Mouse (Mus musculus): ENCODE measurements around the gene Ap3m1.

Gene Ap3m1

DNA sequence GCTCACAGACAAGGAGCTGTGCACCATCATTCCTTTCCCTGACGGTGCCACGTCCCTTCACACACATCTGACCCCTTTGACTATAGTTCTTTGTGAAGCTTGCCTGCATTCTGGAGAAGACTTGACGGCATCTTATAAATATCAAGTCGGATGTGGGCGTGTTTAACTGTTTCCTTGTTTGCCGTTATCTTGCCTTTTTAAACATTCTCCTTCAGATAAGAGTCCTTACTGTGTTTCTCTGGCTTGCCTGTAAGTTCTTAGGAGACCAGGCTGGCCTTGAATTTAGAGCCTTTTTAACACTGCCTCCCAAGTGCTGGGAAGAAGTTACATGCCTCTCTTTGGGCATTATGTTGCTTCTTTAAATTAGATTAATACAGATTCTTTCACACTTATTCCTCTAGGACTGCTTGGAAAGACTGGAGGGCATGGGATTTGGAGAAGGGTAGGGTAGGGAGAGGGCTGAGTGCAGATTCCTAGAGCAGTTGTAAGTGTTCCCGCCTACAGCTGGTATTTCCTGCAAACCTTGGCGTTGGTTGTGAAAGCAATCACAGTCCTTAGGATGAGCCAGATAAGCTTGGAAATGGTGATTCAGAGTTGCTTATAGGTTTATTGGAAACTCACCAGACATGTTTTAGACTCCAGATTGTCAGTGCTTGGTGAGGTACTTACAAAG, 13.3 kb upstream of the Ap3m1 start:
- peak; percentile 45 for DNase-seq

DNA sequence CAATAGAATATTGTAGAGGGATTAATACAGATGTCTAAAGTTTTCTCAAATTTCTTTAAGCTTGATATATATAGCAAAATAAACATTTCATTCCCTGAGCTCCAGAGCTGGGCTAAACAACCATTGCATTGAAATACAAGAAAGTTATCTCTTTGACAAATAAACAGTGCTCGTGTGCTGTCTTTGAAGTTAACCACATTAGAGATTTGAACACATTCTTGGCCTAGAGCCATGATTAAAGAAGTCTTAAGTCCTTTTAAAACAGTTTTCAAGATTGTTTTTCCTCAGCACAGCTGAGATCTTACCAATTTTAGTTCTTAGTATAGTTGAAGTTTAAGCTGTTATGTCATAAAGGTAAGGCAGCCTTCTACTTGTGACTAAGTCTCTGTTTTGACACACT, 12.0 kb upstream of the Ap3m1 start:
- no peak for DNase-seq

DNA sequence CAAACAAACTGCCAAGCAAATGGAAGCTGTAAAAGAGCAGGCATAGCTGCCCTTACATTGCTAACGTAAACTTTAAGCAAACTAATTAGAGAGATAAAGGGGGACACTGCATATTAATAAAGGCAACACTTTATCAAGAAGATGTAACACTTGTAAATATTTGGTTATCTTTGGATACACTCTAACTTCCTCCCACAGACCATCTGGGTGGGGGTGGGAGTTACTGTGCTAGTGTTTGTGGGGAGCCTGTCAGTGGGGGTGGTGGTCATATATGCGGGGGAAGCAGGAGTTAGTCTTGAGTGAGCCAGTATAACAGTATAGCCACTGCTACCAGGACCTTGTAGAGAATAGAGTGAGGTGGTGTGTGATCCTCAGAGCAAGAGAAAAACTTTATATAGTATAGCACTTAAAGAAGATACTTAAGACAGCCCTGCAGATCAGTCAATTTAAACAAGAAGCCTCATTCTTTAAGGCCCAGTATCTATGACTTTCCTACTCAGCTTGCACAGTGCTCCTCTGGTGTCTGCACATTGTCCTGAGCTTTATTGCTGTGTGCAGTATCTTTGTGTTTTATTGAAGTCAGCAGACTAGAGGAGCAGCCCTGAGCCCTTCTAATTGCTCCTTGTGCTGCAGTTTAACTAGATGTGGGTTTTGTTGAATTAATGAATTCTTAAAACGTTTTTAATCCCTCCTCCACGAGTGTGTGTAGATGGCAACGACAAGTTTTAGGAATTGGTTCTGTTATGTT, 10.6 kb upstream of the Ap3m1 start:
- DNase-seq, result no peak

DNA sequence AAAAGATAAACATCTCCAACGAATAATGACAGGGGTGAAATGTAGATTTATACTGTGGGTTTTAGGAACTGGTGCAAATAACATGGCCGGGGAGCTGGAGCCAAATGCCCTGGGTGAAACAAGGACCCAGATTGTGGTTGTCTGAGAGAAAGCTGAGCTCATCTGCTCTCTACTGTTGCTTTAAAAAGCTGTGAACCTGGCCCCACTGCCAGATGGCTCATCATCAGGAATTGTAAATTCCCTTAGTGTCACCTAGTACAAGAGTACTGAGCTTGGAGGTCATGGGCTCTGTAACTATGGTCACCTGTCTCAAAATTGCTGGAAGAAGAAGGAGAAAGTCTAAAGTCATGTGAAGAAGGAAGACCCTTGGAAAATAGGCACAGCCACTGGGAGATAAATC, 6.7 kb upstream of the Ap3m1 start:
- DNase-seq, result no peak

DNA sequence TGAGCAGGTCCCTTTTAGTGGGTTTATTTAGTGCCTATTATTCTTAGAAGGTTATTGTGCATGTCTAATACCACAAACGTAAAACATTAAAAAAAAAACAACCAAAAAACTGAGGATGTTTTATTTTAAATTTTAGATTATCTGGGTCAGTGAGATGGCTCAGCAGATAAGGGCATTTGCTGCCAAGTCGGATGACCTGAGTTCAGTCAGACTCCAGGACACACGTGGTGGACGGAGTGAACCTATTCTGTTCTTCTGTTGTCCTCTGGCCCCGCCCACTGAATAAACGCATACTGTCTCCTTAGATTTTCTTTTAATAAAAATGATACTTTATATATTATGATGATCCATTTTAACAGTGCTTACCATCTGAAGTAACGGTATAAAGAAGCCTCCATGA, 1.3 kb upstream of the Ap3m1 start:
- DNase-seq, result no peak

DNA sequence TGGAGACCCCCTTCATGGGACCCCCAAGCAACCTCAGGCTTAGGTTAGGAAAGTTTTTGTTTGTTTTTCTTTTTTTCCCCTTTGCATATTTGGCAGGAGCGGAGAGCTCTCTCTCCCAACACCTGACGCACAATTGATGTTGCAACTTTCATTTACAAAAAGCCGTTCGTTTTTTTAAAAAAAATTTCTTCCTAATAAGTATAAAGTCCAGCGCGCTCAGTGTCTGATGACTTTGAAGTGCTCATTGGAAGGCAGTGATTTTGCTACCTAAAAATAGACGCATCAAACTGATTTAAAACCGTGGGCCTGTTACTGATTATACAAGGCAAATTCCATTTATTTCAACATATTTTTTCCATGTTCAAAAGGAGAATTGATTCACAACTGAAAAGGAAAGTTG, 843 bp upstream of the Ap3m1 start:
- DNase-seq, result no peak

DNA sequence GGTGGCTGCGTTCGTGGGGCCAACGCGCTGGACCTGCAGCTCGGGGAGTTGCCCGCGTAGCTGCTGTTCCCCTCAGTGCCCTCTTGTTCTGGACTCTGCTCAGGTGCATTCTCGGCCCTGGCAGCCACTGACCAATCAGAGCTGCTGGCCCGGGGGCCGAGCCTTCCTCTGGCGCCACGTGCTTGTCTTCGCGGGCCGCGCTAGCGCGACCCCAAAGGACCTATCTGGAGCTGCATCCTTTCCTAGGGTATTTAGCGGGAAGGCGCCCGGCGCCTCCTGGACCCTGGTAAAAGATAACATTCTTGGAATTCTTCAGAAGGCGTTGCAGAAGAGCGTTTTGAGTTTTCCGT, 448 bp upstream of the Ap3m1 start:
- peak; percentile 81 for DNase-seq

DNA sequence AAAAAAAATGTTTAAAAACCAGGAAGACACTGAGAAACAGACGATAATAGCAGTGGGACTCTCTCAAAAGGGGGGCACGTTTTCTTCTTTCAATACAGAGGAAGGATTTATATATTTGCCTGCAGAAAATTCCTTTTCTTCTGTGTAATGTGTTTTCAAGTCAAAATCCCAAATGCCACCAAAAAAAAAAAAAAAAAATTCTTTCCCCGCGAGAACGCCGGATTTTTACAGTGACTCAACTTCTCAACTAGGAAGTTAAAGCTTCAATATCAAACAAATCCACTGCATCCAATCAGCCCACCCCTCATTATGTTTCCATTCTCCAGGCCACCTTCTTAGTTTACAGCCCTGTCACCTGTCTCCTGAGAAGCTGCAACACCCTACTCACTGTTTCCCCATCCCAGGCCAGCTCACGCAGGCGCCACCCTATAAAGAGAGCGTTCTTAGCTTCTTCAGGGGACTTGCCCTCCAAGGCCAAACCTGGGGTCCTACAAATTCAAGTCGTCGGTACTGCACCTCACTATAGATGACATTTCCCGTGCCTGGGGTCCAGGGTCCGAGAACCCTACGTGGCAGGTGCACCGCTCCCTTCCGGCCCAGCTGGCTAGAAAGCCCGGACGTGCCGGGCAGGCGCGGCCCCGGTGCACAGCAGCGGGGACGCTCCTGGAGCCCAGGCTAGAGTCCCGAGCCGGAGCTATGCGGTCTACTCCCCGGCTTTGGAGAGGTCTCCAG, 762 bp downstream of the Ap3m1 start:
- DNase-seq, result no peak

DNA sequence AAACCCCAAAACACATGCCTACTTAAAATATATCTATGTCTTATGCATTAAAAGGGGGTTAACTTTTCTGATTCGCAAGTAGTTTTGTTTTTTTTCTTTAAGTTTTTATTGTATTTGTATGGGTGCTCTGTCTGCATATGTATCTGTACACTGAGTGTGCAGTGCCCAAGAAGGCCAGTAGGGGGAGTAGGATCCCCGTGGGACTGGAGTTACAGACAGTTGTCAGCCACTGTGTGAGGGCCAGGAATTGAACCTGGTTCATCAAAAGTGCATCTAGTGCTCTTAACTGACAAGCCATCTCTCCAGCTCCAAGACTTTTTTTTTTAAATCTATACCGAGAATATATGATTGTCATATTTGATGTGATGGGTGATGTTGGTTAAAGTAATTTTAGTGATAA, 1.6 kb downstream of the Ap3m1 start:
- peak; percentile 49 for DNase-seq

DNA sequence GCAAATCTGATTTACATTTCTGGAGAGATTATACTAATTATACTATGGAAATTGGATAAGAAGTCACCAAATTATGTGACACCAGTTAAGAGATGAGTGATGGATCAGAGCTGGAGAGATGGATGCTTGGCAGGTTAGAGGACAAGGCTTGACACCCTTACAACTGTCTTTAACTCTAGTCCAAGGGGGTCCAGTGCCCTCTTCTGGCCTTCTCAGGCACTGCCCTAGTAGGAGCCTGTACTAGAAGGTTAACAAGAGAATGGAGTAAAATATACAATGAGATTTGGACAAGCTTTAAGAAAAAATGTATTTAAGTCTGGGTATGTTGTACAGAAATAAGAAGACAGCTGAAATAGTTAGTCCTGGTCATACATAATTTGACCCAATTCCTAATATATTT, 3.4 kb downstream of the Ap3m1 start:
- peak; percentile 75 for DNase-seq

DNA sequence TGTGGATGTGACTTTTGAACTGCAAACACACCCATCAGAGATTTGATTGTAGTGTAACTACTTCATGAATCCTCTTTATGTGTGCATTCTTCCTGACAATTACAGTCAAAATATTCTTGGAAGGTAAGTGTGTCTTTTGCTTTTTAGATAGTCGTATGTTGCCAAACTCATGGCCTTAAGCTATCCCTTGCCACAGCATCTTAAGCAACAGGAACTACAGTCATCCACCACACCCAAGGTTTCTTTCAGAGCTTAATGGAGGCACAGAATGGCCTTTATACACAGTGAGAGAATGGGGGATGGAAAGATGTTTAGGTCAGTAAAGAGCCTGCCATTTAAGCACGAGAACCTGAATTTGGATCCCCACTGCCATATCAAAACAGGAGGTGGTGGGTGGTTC, 4.5 kb downstream of the Ap3m1 start:
- DNase-seq, result no peak

DNA sequence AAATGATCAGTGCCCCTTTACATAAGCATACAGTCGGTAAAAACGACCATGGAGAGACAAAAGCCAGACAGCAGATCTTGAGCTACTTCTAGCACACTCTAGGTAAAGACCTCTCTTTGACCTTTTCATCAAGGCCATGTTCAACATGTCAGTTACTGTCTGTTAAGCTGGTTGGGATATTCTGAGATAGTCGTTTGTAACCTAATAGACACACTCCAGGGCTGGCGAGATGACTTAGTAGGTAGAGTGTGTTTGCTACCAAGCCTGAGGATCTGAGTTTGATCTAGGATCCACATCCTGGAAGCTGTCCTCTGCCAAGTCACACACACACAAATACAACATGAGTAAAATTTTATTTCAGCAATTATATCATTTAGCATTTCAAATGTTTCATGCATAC, 12.7 kb downstream of the Ap3m1 start:
- no peak for DNase-seq

DNA sequence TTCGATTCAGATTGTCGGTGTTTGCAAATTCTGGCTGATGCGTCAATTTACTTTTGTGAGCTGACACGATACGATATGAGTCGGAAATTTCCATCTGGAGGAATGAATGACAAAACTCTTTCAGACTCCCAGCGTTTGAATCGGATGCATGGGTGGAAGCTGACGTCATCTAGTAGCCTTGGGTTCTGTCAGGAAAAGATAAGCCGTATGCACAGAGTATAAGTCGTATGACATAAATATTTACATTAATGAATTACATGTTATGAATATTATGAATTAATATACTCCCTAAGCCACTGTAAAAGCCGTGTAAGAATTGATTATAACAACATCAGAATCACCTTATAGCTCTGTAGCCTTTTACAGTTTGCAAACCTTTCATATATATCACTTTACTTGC, 13.2 kb downstream of the Ap3m1 start:
- DNase-seq, result no peak

DNA sequence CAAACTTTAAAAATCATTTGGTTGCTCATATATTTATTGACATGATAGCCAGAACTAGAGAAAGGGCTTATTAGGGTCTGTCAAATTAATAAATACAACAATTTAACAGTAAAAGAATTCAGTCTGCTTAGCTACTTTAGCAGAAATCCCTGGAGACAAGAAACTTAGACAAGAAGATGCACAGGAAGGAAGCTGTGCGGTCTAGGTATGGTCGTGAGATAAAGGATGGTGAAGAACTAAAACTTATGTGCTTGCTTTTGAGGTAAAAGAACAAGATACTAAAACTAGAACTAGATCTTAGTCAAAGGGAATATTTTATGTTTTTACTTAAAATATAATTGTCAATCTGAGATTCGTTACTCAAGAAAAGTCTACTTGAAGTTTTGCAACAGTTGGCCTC, 17.5 kb downstream of the Ap3m1 start:
- no peak for DNase-seq

DNA sequence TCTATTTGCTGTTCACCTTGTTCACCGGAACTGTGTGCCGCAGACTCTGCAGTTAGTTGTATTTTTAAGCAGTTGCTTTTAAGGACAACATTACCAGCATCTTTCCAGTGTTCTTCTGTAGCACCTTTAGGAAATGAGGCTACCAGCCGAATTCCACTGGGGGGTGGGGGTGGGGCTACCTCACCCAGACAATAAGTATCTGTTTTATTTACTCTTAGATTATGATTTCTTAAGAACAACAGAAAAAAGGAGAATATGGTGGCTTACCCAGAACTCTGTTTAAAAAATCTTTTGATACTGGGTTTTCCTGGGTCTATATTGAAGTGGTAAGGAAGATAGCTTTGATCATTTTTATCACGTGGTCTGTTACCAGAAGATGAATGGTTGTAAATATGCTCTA, 18.0 kb downstream of the Ap3m1 start:
- no peak for DNase-seq

DNA sequence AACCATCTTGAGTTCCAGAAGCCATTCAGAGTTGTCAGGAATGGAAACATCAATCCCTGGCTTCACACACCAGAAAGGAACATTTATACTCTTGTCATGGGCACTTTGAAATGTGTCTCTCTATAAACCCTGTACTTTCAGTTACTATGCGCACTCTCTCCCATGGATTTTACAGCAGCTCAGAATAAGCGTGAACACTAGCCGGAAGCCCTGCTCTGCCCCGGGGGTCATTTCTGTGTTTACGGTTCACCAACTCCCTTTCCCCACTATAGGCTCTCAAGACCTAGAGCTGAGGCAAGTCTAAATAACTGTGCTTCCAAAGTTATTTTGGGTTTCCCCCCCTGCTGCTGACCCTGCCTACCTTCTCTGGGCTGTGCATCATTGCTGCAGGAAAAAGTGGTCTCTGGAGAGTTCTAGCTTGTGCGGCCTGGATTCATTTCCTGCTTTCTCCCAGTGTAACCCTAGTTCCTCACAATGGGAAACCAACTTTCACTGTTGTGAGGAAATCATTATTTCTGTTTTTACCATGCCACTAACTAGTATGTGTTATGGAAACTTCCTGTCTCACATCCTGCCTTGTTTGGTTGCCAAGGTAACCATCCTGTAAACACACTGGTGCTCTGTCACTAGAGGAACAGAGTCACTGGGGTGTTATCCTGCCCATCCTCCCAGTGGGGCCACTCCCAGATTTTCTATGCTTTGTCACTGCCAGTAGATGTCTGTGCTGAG, 20.4 kb downstream of the Ap3m1 start:
- peak; percentile 91 for DNase-seq

DNA sequence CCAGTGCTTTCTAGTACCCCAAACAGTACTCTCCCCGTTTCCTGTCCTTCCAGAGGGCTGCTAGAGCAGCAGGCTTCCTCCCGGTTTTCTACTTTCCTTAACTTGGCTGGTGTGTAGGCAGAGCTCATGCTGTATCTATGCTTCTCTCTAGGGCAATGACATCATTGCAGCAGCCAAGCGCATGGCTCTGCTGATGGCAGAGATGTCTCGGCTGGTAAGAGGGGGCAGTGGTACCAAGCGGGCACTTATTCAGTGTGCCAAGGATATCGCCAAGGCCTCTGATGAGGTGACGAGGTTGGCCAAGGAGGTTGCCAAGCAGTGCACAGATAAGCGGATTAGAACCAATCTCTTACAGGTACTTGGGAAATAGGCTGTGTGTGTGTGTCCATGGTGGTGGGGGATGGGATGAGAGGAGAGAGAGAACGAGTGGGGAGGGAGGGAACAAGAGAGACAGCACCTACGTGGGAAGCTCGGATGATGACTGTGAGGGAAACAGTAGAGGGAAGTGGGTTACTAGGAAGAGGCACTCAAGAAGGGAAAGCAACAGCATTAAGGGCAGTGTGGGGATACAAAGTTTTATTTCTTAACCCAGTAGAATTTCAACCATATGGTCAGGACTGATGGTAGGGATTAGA, 23.2 kb downstream of the Ap3m1 start:
- DNase-seq, result no peak

DNA sequence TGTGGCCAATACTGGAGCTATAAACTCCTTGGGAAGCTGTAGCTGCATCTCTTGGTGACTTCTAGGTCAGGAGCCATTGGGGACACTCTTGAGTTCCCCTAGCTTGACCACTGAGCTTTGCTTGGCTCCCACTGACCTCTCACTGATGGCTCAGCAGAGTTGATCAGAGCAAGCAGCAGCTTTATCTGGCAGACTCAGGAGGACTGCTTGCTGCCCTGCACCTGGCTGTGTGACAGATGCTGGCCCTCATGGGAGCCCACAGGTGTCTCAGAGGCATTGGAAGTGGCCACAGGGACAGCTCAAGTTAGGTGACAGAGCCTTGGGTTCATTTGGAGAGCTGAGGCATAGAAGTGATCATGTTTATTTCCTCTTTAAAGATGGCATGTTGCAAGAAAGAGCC, 24.8 kb downstream of the Ap3m1 start:
- DNase-seq, result no peak

DNA sequence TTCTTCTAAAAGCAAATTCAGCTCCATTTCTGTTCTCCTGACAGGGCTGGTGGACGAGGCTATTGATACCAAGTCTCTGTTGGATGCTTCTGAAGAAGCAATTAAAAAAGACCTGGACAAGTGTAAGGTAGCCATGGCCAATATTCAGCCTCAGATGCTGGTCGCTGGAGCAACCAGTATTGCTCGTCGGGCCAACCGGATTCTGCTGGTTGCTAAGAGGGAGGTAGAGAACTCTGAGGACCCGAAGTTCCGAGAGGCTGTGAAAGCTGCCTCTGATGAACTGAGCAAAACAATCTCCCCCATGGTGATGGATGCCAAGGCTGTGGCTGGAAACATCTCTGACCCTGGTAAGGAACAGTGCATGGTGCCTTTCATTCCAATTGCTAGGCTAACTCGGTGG, 31.9 kb downstream of the Ap3m1 start:
- no peak for DNase-seq

DNA sequence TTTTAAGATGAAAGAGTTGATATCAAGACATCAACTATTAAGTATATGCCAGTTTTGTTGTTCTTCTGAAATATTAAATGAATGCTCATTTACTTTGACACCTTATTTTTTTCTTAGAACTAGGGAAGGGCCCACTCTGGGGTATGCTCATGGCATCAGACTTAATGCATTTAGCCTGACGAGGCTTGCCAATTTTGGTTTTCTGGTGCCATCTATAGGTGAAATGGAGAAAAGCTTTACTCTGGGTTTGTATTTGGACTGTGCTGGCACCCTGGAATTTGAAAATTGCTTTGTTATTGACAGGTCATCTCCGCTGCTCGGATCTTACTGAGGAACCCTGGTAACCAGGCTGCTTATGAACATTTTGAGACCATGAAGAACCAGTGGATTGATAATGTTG, 33.3 kb downstream of the Ap3m1 start:
- DNase-seq, result peak; percentile 39

DNA sequence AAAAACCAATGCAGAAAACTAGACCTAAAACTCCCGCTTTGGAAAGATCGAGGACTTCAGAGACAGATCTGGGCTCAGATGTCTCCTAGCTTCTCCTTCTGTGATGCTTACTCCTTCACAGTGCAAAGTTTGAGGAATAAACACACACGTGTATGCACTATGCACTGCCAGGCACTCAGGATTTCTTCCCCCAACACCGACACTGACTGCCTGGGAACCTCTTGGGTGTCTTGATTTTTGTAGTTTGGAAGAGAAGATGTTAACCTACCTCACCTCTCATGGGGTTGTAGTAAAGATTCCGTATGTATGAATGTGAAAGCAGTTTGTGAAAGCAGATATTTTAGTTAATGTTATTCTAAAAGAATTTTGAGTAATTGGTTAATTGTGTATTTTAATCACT, 34.4 kb downstream of the Ap3m1 start:
- no peak for DNase-seq

DNA sequence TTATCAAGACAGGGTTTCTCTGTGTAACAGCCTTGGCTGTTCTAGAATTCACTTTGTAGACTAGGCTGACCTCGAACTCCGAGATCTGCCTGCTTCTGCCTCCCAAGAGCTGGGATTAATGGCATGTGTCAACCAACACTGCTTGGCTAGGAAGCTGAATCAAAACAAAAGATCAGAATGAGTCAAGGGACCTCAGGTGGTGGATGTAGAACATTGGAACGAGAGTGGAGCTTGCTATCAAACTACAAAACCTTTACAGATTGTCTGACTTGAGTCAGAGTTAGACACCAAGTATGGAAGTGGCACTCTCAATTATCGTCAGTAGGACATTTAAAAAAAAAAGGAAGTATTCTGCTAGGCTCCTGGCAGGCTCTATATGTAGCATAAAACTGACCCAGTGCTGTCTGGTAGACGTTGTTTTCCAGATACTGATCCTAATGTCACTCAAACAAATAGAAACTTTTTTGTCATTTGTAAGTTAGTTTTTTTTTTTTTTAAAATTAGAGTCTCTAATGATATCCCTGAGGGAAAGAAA, 38.4 kb downstream of the Ap3m1 start:
- DNase-seq, result no peak

DNA sequence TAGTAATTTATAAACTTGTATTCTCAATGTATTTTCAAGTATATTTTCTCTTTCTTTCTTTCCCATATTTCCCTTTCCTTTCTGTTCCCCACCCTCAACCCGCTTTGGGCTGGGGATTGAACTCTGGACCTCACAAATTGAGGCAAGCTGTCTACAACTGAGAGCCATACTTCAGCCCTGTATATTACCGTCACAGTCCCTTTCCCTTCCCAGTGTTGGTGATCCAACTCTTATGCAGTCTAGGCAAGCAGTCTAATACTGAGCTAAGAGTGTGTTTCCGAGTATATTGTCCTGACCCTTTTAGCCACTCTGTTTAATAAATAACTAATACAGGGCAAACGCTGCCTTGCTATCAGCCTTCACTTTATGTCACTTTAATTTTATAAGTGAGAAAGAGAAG, 52.7 kb downstream of the Ap3m1 start:
- no peak for DNase-seq

Data from lung, postnatal 10 days (tissue).